Mouse (Mus musculus) kidney, postnatal 14 days (tissue): ENCODE measurements at regions not wholly inside any gene's neighbourhood (a gene's known extent, or its start where the extent isn't known, plus 50 kb on each side); places are given as distances from the start of the nearest gene placed in this dataset.
A peak's percentile ranks its signal among the peaks of the same experiment; 100 is the strongest.

Experiments used
- DNase-seq: peaks from one replicate; pipeline ENCODE4 v3.0.0; 2022; ENCODE audit warnings: mixed read lengths

- no peak for DNase-seq
Observed at GRCm38 (mm10) chr5:116761323-116761722, 169.7 kb upstream of the Srrm4 start.

- DNase-seq = no peak
Observed at GRCm38 (mm10) chr5:116758687-116759086, 167.1 kb upstream of the Srrm4 start.

GRCm38 (mm10) chr5:116752941-116753340 is 161.3 kb upstream of the Srrm4 start:
- no peak for DNase-seq

GRCm38 (mm10) chr5:116752096-116752495 is 160.5 kb upstream of the Srrm4 start:
- DNase-seq = no peak

- no peak for DNase-seq
Observed at GRCm38 (mm10) chr5:116745776-116746175, 154.2 kb upstream of the Srrm4 start.

GRCm38 (mm10) chr5:116744389-116744788 is 152.8 kb upstream of the Srrm4 start:
- DNase-seq = no peak

- no peak for DNase-seq
Observed at GRCm38 (mm10) chr5:116735622-116736021, 144.0 kb upstream of the Srrm4 start.

- no peak for DNase-seq
Observed at GRCm38 (mm10) chr5:116731509-116731908, 139.9 kb upstream of the Srrm4 start.

GRCm38 (mm10) chr5:116719200-116719599 is 127.6 kb upstream of the Srrm4 start:
- DNase-seq = no peak

GRCm38 (mm10) chr5:116714256-116714655 is 122.6 kb upstream of the Srrm4 start:
- DNase-seq = peak; percentile 21

- no peak for DNase-seq
Observed at GRCm38 (mm10) chr5:116712056-116712455, 120.4 kb upstream of the Srrm4 start.

GRCm38 (mm10) chr5:116708505-116708904 is 116.9 kb upstream of the Srrm4 start:
- no peak for DNase-seq

GRCm38 (mm10) chr5:116662466-116662865 is 70.8 kb upstream of the Srrm4 start:
- DNase-seq = no peak

- DNase-seq = no peak
Observed at GRCm38 (mm10) chr5:116661851-116662250, 70.2 kb upstream of the Srrm4 start.

GRCm38 (mm10) chr5:116654486-116655420 is 63.1 kb upstream of the Srrm4 start:
- no peak for DNase-seq
